Mouse (Mus musculus) heart, embryonic 10.5 days (tissue): Measurements from ENCODE around the gene Gpr158. TPM values are rescaled to one million over a fixed set of nuclear protein-coding genes. Genes with fewer than 3 reads are reported as not detected.
"Not testable (repeated sequence)": the region's sequence is repeated elsewhere in the genome, so short reads cannot be mapped to it uniquely, and the experiment has no call there.

ENCODE experiments used
- DNase-seq: peaks from one replicate; pipeline ENCODE4 v3.0.0-alpha.2; 2017; ENCODE audit warnings: low spot score
- H3K27ac ChIP-seq: fragments of 300-500 bp; sonication (generic); 2 replicates; pipeline ENCODE4 v1.5.1; 2016; ENCODE audit warnings: mild to moderate bottlenecking
- H3K27me3 ChIP-seq: fragments of 300-500 bp; sonication (generic); 2 replicates; pipeline ENCODE4 v1.6.1; 2016; ENCODE audit warnings: mild to moderate bottlenecking; ENCODE audit not compliant: poor library complexity, insufficient read depth, severe bottlenecking
- H3K36me3 ChIP-seq: fragments of 300-500 bp; sonication (generic); 2 replicates; pipeline ENCODE4 v1.6.1; 2016; ENCODE audit warnings: mild to moderate bottlenecking, moderate library complexity
- H3K4me1 ChIP-seq: fragments of 300-500 bp; sonication (generic); 2 replicates; pipeline ENCODE4 v1.6.1; 2016; ENCODE audit warnings: mild to moderate bottlenecking
- H3K4me3 ChIP-seq: fragments of 300-500 bp; sonication (generic); 2 replicates; pipeline ENCODE4 v1.5.1; 2016; ENCODE audit warnings: mild to moderate bottlenecking, moderate library complexity
- H3K9me3 ChIP-seq: fragments of 300-500 bp; sonication (generic); 2 replicates; pipeline ENCODE4 v1.6.1; 2016; ENCODE audit warnings: mild to moderate bottlenecking, moderate library complexity
- WGBS: fragments of 180-500 bp; shearing (Covaris S2); methylation state at CpG from one replicate; pipeline ENCODE4 v1.1.7; 2016; 5-methylcytosine and 5-hydroxymethylcytosine counted together
- polyA plus RNA-seq: library from polyadenylated mRNA; unstranded; fragments of >200 nt; fragmentation: Nextera tagmentation; extraction: Ambion mirVana; gene quantifications from 2 replicates; pipeline ENCODE4 v1.2.1, GENCODE M21; 2016

The Gpr158 gene
- polyA plus RNA-seq, 1 experiment from 2014 or later: not detected

DNA sequence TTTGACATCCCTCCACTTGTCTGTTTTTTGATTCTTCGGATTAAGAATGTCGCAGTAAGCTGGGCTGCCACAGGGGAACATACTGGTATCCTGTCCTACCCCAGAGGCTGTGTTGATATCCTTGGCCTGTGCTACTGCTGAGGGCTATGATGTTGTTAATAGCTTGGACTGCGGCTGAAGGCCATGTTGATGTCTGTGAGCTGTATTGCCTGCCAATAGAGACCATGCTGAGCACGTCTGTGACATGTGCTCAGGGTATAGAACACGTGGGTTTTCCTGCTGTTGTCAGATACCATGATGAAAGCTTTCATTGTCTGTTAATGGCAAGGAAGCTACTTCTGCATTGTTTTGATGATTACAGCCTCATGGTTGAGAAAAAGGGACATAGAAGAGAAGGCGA, 63.8 kb downstream of the Gpr158 start:
- Histone ChIP-seq H3K36me3 (no peaks in the 10 kb centered on the region), H3K27ac (no peak overlapping the region), H3K9me3 (no peaks in the 10 kb centered on the region), H3K27me3 (no peaks in the 10 kb centered on the region), H3K4me3 (no peak overlapping the region), H3K4me1 (no peaks in the 10 kb centered on the region)
- 79% methylated on average over 6 of the region's 6 CpGs for WGBS
- DNase-seq: no peak

- no peaks in the 10 kb centered on the region for H3K4me1 ChIP-seq
- H3K9me3 ChIP-seq: no peaks in the 10 kb centered on the region
- no peak overlapping the region for H3K27ac ChIP-seq
- 75% methylated on average over 3 of the region's 3 CpGs for WGBS
- no peak overlapping the region for H3K4me3 ChIP-seq
- H3K36me3 ChIP-seq: no peaks in the 10 kb centered on the region
- no peak for DNase-seq
- no peaks in the 10 kb centered on the region for H3K27me3 ChIP-seq
Observed at GRCm38 (mm10) chr2:21439626-21440025, 72.3 kb downstream of the Gpr158 start.

- H3K9me3 ChIP-seq, H3K4me1 ChIP-seq, H3K27ac ChIP-seq, H3K4me3 ChIP-seq, H3K36me3 ChIP-seq, H3K27me3 ChIP-seq, DNase-seq: not testable (repeated sequence)
- WGBS: 76% methylated on average over 4 of the region's 4 CpGs
Observed at GRCm38 (mm10) chr2:21460606-21461005, 93.3 kb downstream of the Gpr158 start.

DNA sequence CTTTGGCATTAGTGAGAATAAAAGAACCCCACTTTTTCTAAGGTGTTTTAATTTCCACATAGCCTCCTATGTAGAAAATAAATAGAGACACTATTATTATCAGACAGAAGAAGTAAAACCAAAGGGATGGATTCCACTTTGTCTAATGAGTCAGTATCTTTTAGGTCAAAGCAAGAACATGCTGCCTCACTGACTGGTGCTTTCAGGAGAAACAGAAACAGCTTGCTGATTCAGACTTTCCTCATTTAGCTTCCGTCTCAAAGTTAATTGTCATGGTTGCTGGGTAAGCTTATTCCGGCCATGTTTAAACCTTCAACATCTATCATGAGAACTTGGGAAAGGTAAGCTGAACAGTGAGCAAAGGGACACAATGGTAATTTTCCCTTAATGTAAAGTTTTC, 107.6 kb downstream of the Gpr158 start:
- H3K4me1 ChIP-seq: no peaks in the 10 kb centered on the region
- 83% methylated on average over 2 of the region's 2 CpGs for WGBS

GRCm38 (mm10) chr2:21496881-21497280, 129.5 kb downstream of the Gpr158 start:
- Histone ChIP-seq H3K4me1 (no peaks in the 10 kb centered on the region), H3K27ac (no peak overlapping the region), H3K4me3 (no peak overlapping the region), H3K27me3 (no peaks in the 10 kb centered on the region), H3K36me3 (no peaks in the 10 kb centered on the region), H3K9me3 (no peaks in the 10 kb centered on the region)
- DNase-seq: no peak
- whole genome bisulfite sequencing: 70% methylated on average over 3 of the region's 3 CpGs

More for the DNA sequence above, 107.6 kb downstream of the Gpr158 start:
- DNase-seq: no peak
- no peaks in the 10 kb centered on the region for H3K27me3 ChIP-seq
- H3K9me3 ChIP-seq: no peaks in the 10 kb centered on the region
- no peak overlapping the region for H3K4me3 ChIP-seq
- H3K27ac ChIP-seq: no peak overlapping the region
- no peaks in the 10 kb centered on the region for H3K36me3 ChIP-seq

GRCm38 (mm10) chr2:21497965-21498364, 130.6 kb downstream of the Gpr158 start:
- H3K27ac ChIP-seq: no peak overlapping the region
- no peaks in the 10 kb centered on the region for H3K4me1 ChIP-seq
- 15% methylated on average over 1 of the region's 1 CpGs for WGBS
- no peaks in the 10 kb centered on the region for H3K36me3 ChIP-seq
- H3K4me3 ChIP-seq: no peak overlapping the region
- peak; percentile 74 for DNase-seq
- no peaks in the 10 kb centered on the region for H3K27me3 ChIP-seq
- H3K9me3 ChIP-seq: no peaks in the 10 kb centered on the region

GRCm38 (mm10) chr2:21499399-21499798, 132.1 kb downstream of the Gpr158 start:
- Histone ChIP-seq H3K27me3 (no peaks in the 10 kb centered on the region), H3K4me1 (no peaks in the 10 kb centered on the region), H3K36me3 (no peaks in the 10 kb centered on the region), H3K4me3 (no peak overlapping the region), H3K27ac (no peak overlapping the region), H3K9me3 (no peaks in the 10 kb centered on the region)
- WGBS: 68% methylated on average over 2 of the region's 2 CpGs
- no peak for DNase-seq

- Histone ChIP-seq H3K4me3 (no peak overlapping the region), H3K27ac (no peak overlapping the region), H3K36me3 (no peaks in the 10 kb centered on the region), H3K27me3 (no peaks in the 10 kb centered on the region), H3K9me3 (no peaks in the 10 kb centered on the region), H3K4me1 (no peaks in the 10 kb centered on the region)
- 42% methylated on average over 1 of the region's 1 CpGs for WGBS
- DNase-seq: no peak
Observed at GRCm38 (mm10) chr2:21507449-21507848, 140.1 kb downstream of the Gpr158 start.

GRCm38 (mm10) chr2:21530750-21531149, 163.4 kb downstream of the Gpr158 start:
- Histone ChIP-seq H3K9me3 (no peaks in the 10 kb centered on the region), H3K4me1 (no peaks in the 10 kb centered on the region), H3K4me3 (no peak overlapping the region), H3K36me3 (no peaks in the 10 kb centered on the region), H3K27ac (no peak overlapping the region), H3K27me3 (no peaks in the 10 kb centered on the region)
- DNase-seq: no peak

DNA sequence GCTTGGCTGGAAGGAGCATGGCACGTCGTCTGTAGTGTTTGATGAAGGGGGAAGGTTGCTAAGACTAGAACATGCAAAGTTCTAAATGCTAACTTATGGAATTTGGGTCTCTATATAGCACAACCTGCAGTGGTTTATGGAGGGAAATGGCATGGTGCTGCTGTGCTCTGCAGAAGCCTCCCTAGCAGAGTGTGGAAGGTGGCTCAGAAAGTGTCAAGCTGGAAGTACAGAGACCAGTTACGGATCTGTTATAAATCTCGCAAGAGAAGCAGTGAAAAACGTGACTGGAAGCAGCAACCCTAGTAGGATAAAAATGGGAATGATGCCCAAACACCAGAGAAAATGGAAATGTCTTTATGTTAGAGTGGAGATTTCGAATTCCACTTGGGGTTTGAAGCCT, 251.8 kb downstream of the Gpr158 start:
- H3K4me3 ChIP-seq: no peak overlapping the region
- 73% methylated on average over 6 of the region's 6 CpGs for WGBS
- no peaks in the 10 kb centered on the region for H3K36me3 ChIP-seq
- no peaks in the 10 kb centered on the region for H3K27me3 ChIP-seq
- no peak overlapping the region for H3K27ac ChIP-seq
- H3K4me1 ChIP-seq: no peaks in the 10 kb centered on the region
- no peak for DNase-seq
- H3K9me3 ChIP-seq: no peaks in the 10 kb centered on the region

GRCm38 (mm10) chr2:21632136-21632535, 264.8 kb downstream of the Gpr158 start:
- WGBS: 58% methylated on average over 1 of the region's 1 CpGs

GRCm38 (mm10) chr2:21665721-21666120, 298.4 kb downstream of the Gpr158 start:
- H3K9me3 ChIP-seq: no peaks in the 10 kb centered on the region
- no peaks in the 10 kb centered on the region for H3K36me3 ChIP-seq
- H3K4me3 ChIP-seq: no peak overlapping the region
- DNase-seq: no peak
- no peaks in the 10 kb centered on the region for H3K4me1 ChIP-seq
- no peaks in the 10 kb centered on the region for H3K27me3 ChIP-seq
- H3K27ac ChIP-seq: no peak overlapping the region
- WGBS: 83% methylated on average over 4 of the region's 4 CpGs

More at GRCm38 (mm10) chr2:21632136-21632535, 264.8 kb downstream of the Gpr158 start:
- Histone ChIP-seq H3K4me3 (no peak overlapping the region), H3K4me1 (no peaks in the 10 kb centered on the region), H3K27me3 (no peaks in the 10 kb centered on the region), H3K9me3 (no peaks in the 10 kb centered on the region), H3K27ac (no peak overlapping the region), H3K36me3 (no peaks in the 10 kb centered on the region)
- DNase-seq: no peak

- H3K36me3 ChIP-seq: no peaks in the 10 kb centered on the region
Observed at GRCm38 (mm10) chr2:21676084-21676838, 308.9 kb downstream of the Gpr158 start.

DNA sequence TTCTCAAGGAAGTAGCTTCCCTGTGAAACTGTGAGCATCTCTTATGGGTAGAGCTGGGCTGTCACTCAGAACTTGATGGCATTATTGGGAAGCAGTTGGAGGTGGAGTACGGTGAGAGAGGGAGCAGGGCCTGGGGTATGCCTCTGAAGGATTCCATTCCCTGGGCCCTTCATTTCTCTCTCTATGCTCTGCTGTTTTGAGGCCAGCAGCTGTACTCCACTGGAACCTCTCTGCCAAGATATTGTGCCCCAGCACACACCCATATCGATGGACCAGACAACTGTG, 309.4 kb downstream of the Gpr158 start:
- Histone ChIP-seq H3K4me3 (no peak overlapping the region), H3K27me3 (no peaks in the 10 kb centered on the region), H3K9me3 (no peaks in the 10 kb centered on the region), H3K36me3 (no peaks in the 10 kb centered on the region), H3K27ac (no peak overlapping the region), H3K4me1 (no peaks in the 10 kb centered on the region)
- DNase-seq: no peak
- WGBS: 76% methylated on average over 2 of the region's 2 CpGs

More at GRCm38 (mm10) chr2:21676084-21676838, 308.9 kb downstream of the Gpr158 start:
- Histone ChIP-seq H3K4me1 (no peaks in the 10 kb centered on the region), H3K27me3 (no peaks in the 10 kb centered on the region), H3K4me3 (no peak overlapping the region), H3K27ac (no peak overlapping the region), H3K9me3 (no peaks in the 10 kb centered on the region)
- 85% methylated on average over 4 of the region's 4 CpGs for WGBS
- DNase-seq: no peak
